Mouse (Mus musculus) bone marrow macrophage, adult 2 months (primary cell): ENCODE measurements at regions not wholly inside any gene's neighbourhood (a gene's known extent, or its start where the extent isn't known, plus 50 kb on each side); places are given as distances from the start of the nearest gene placed in this dataset.

ENCODE experiments used
- CTCF ChIP-seq: IDR thresholded peaks from 2 replicates; pipeline ENCODE4 v1.5.1; 2012; ENCODE audit warnings: low read depth, mild to moderate bottlenecking, low read length, moderate library complexity
- POLR2A ChIP-seq: IDR thresholded peaks from 2 replicates; pipeline ENCODE4 v1.6.1; 2012; ENCODE audit warnings: mild to moderate bottlenecking, low read depth, low read length, borderline replicate concordance

GRCm38 (mm10) chr14:24875934-24876333, 389.0 kb downstream of the Rps24 start:
- no peak for TF ChIP-seq CTCF
- no peak for TF ChIP-seq POLR2A
